ENCODE assay signal across 16 mouse cellular contexts in genomic region chr7:61685052-61685655, GRCm38 (mm10).
DNase-seq lines count a peak whose midpoint lies in the region; ATAC-seq and TF ChIP-seq lines count a peak whose summit lies in the region.
"Had no signal": no experiment of that assay in that cellular context is flagged by ENCODE, and none has a peak within 500 bp of the region (broad histone marks: within the 10 kb centered on the region; RNA-seq: fewer than 3 reads in every experiment).

No protein-coding gene starts in this region.

- DNase-seq in hindbrain, embryonic 14.5 days (ENCODE audit: low spot score) = peak; percentile 22
- no peak for DNase-seq in hindbrain, embryonic 11.5 days (ENCODE audit: low spot score)
- DNase-seq in lung, postnatal 10 days = no peak
- DNase-seq in MN1 (ENCODE audit: low spot score) = peak; percentile 86
- DNase-seq in kidney, adult 11 months = no peak
- DNase-seq: adrenal gland, adult 2 months; cerebellum, adult 11-12 months; kidney, adult 18-20 months; kidney, postnatal 14 days; right cerebral cortex, postnatal 14 days had no signal

- no peak overlapping the region for H3K9ac ChIP-seq in hindbrain, embryonic 14.5 days
- no peak overlapping the region for H3K9ac ChIP-seq in hindbrain, embryonic 11.5 days (ENCODE audit: low read depth, low read length)
- no peak overlapping the region for H3K9ac ChIP-seq in lung, embryonic 15.5 days
- H3K9ac ChIP-seq: heart, embryonic 12.5 days; liver, embryonic 14.5 days; midbrain, embryonic 12.5 days had no signal

- no peak for ATAC-seq in hindbrain, embryonic 14.5 days (ENCODE audit: low FRiP score)
- ATAC-seq in hindbrain, embryonic 11.5 days (ENCODE audit: low FRiP score) = no peak
- peak; percentile 62; the same call in 1 of the 2 replicates for ATAC-seq in lung, embryonic 15.5 days (ENCODE audit: borderline replicate concordance, extremely low read depth, low FRiP score, low TSS enrichment)
- ATAC-seq: hindbrain, postnatal 0 days had no signal

- TF ChIP-seq CTCF in cortical plate, adult 2 months (IDR thresholded peaks at IDR 0.05; ENCODE audit: extremely low read depth, insufficient read depth, low read length) = no peak

- H3K4me2 ChIP-seq in hindbrain, embryonic 14.5 days (replicated peaks) = no peak overlapping the region
- no peak overlapping the region for H3K4me2 ChIP-seq in hindbrain, embryonic 11.5 days (replicated peaks; ENCODE audit: low read depth, low read length)
- H3K4me2 ChIP-seq in lung, embryonic 15.5 days = no peak overlapping the region
- H3K4me2 ChIP-seq: heart, embryonic 12.5 days; midbrain, embryonic 12.5 days had no signal

- H3K36me3 ChIP-seq in hindbrain, embryonic 14.5 days (replicated peaks; ENCODE audit: control insufficient read depth, insufficient read depth) = no peaks in the 10 kb centered on the region
- no peaks in the 10 kb centered on the region for H3K36me3 ChIP-seq in hindbrain, embryonic 11.5 days (ENCODE audit: control insufficient read depth, insufficient read depth, low read length)
- H3K36me3 ChIP-seq in lung, embryonic 15.5 days = no peaks in the 10 kb centered on the region
- H3K36me3 ChIP-seq: heart, embryonic 12.5 days; midbrain, embryonic 12.5 days had no signal

- no peaks in the 10 kb centered on the region for H3K27me3 ChIP-seq in hindbrain, embryonic 14.5 days (ENCODE audit: control insufficient read depth, insufficient read depth, low read length)
- no peaks in the 10 kb centered on the region for H3K27me3 ChIP-seq in hindbrain, embryonic 11.5 days (ENCODE audit: control insufficient read depth, insufficient read depth, low read length)
- no peaks in the 10 kb centered on the region for H3K27me3 ChIP-seq in lung, embryonic 15.5 days
- H3K27me3 ChIP-seq: heart, embryonic 12.5 days; midbrain, embryonic 12.5 days had no signal

- TF ChIP-seq POLR2A in cortical plate, adult 2 months (IDR thresholded peaks at IDR 0.05; ENCODE audit: extremely low read depth, insufficient read depth, low read length) = no peak

- no peaks in the 10 kb centered on the region for H3K9me3 ChIP-seq in hindbrain, embryonic 14.5 days (ENCODE audit: control insufficient read depth, low read length)
- H3K9me3 ChIP-seq in hindbrain, embryonic 11.5 days (ENCODE audit: control insufficient read depth, low read length) = no peaks in the 10 kb centered on the region
- no peaks in the 10 kb centered on the region for H3K9me3 ChIP-seq in lung, embryonic 15.5 days
- H3K9me3 ChIP-seq: heart, embryonic 12.5 days; midbrain, embryonic 12.5 days had no signal

- H3K4me1 ChIP-seq in hindbrain, embryonic 14.5 days (replicated peaks; ENCODE audit: control insufficient read depth, insufficient read depth, low read length) = no peaks in the 10 kb centered on the region
- no peaks in the 10 kb centered on the region for H3K4me1 ChIP-seq in hindbrain, embryonic 11.5 days (replicated peaks; ENCODE audit: control insufficient read depth, insufficient read depth, low read length)
- H3K4me1 ChIP-seq in lung, embryonic 15.5 days = no peaks in the 10 kb centered on the region
- no peaks in the 10 kb centered on the region for H3K4me1 ChIP-seq in cortical plate, adult 2 months (ENCODE audit: control insufficient read depth, insufficient read depth, low read length)
- H3K4me1 ChIP-seq: heart, embryonic 12.5 days; midbrain, embryonic 12.5 days had no signal

- no peak overlapping the region for H3K27ac ChIP-seq in hindbrain, embryonic 14.5 days
- no peak overlapping the region for H3K27ac ChIP-seq in hindbrain, embryonic 11.5 days (ENCODE audit: low read depth, low read length)
- H3K27ac ChIP-seq in lung, embryonic 15.5 days = no peak overlapping the region
- H3K27ac ChIP-seq in cortical plate, adult 2 months (ENCODE audit: insufficient read depth, low read length) = peak overlapping the region; percentile 29; the same call in 1 of the 2 replicates
- H3K27ac ChIP-seq: hindbrain, postnatal 0 days; liver, embryonic 14.5 days; midbrain, embryonic 12.5 days had no signal

- no peak overlapping the region for H3K4me3 ChIP-seq in hindbrain, embryonic 14.5 days (replicated peaks; ENCODE audit: low read length)
- no peak overlapping the region for H3K4me3 ChIP-seq in hindbrain, embryonic 11.5 days (ENCODE audit: low read depth, low read length)
- H3K4me3 ChIP-seq in lung, embryonic 15.5 days = no peak overlapping the region
- H3K4me3 ChIP-seq in cortical plate, adult 2 months (ENCODE audit: insufficient read depth, low read length) = no peak overlapping the region
- H3K4me3 ChIP-seq: heart, embryonic 12.5 days; midbrain, embryonic 12.5 days had no signal

- WGBS in hindbrain, embryonic 14.5 days = 71% methylated on average over 5 of the region's 5 CpGs
- WGBS in hindbrain, embryonic 11.5 days = 77% methylated on average over 5 of the region's 5 CpGs
- 54% methylated on average over 5 of the region's 5 CpGs for WGBS in lung, embryonic 15.5 days

Comparison
In these comparisons a context has a peak if more than half of its experiments do, and no peak if none do; other contexts are left out.
1. DNase-seq: peak in hindbrain, embryonic 14.5 days (single experiment) and MN1 (single experiment); none in hindbrain, embryonic 11.5 days (single experiment), lung, postnatal 10 days (single experiment) and kidney, adult 11 months (single experiment).